In genomic region chr13:42301961-42302861, GRCm38 (mm10) we compare ENCODE assay signal across 9 mouse cellular contexts. TPM values are rescaled to one million over a fixed set of nuclear protein-coding genes. Genes with fewer than 3 reads are reported as not detected.
A peak's percentile ranks its signal among the peaks of the same experiment; 100 is the strongest.
DNase-seq lines count a peak whose midpoint lies in the region; ATAC-seq and TF ChIP-seq lines count a peak whose summit lies in the region.
"Had no signal": no experiment of that assay in that cellular context is flagged by ENCODE, and none has a peak within 500 bp of the region (broad histone marks: within the 10 kb centered on the region; RNA-seq: fewer than 3 reads in every experiment).

No protein-coding gene starts in this region.

- no peak for TF ChIP-seq POLR2A in embryonic fibroblast, embryonic 13.5 days (IDR thresholded peaks at IDR 0.05; ENCODE audit: low read depth, low read length)

- no peak for ATAC-seq in liver, postnatal 0 days
- no peak for ATAC-seq in stomach, embryonic 15.5 days (ENCODE audit: insufficient read depth, low FRiP score, low read depth)

- no peak for TF ChIP-seq EP300 in liver, postnatal 0 days (IDR thresholded peaks at IDR 0.05; ENCODE audit: low read depth)

- peak overlapping the region; percentile 35; the same call in 1 of the 2 replicates for H3K27ac ChIP-seq in embryonic fibroblast, embryonic 13.5 days (ENCODE audit: insufficient read depth, low read length)
- H3K27ac ChIP-seq in liver, postnatal 0 days (ENCODE audit: low read depth) = no peak overlapping the region
- H3K27ac ChIP-seq in stomach, embryonic 15.5 days = no peak overlapping the region

- H3K9me3 ChIP-seq in liver, postnatal 0 days (ENCODE audit: low read length) = no peaks in the 10 kb centered on the region
- no peaks in the 10 kb centered on the region for H3K9me3 ChIP-seq in stomach, embryonic 15.5 days
- H3K9me3 ChIP-seq: G1E had no signal

- H3K36me3 ChIP-seq in liver, postnatal 0 days (replicated peaks; ENCODE audit: insufficient read depth, low read length) = no peaks in the 10 kb centered on the region
- H3K36me3 ChIP-seq in stomach, embryonic 15.5 days = no peaks in the 10 kb centered on the region
- H3K36me3 ChIP-seq: G1E had no signal

- peak overlapping the region; percentile 72 for H3K4me3 ChIP-seq in embryonic fibroblast, embryonic 13.5 days (ENCODE audit: insufficient read depth, low read length)
- peak overlapping the region; percentile 33 for H3K4me3 ChIP-seq in liver, postnatal 0 days (ENCODE audit: low read depth, low read length)
- H3K4me3 ChIP-seq in stomach, embryonic 15.5 days (replicated peaks) = peak overlapping the region; percentile 46

- H3K9ac ChIP-seq in liver, postnatal 0 days (replicated peaks) = no peak overlapping the region; the same call in 1 of the 2 replicates
- H3K9ac ChIP-seq in stomach, embryonic 15.5 days = no peak overlapping the region; the same call in 1 of the 2 replicates

- DNase-seq in heart, adult 18-20 months = peak; percentile 24 to 61
- DNase-seq in heart, adult 8-10 months (ENCODE audit: low spot score) = no peak
- peak; percentile 24 for DNase-seq in induced T-regulatory cell, adult 2 months (ENCODE audit: low read depth)
- no peak for DNase-seq in liver, postnatal 0 days
- no peak for DNase-seq in spleen, adult 12 weeks (ENCODE audit: low spot score)
- no peak for DNase-seq in testis, postnatal 10 days (ENCODE audit: low spot score)

- peaks cover 26% of the 10 kb centered on the region for H3K27me3 ChIP-seq in liver, postnatal 0 days (ENCODE audit: insufficient read depth, low read length)
- peaks cover 13% of the 10 kb centered on the region; the same call in 1 of the 2 replicates for H3K27me3 ChIP-seq in stomach, embryonic 15.5 days (replicated peaks)

- H3K4me2 ChIP-seq in liver, postnatal 0 days (ENCODE audit: low read depth, low read length) = peak overlapping the region; percentile 73
- H3K4me2 ChIP-seq in stomach, embryonic 15.5 days = peak overlapping the region; percentile 80

- WGBS in liver, postnatal 0 days (ENCODE audit: insufficient replicate concordance) = 19% methylated on average over 27 of the region's 27 CpGs
- WGBS in stomach, embryonic 15.5 days = 20% methylated on average over 27 of the region's 27 CpGs

- TF ChIP-seq CTCF in embryonic fibroblast, embryonic 13.5 days (IDR thresholded peaks at IDR 0.05; ENCODE audit: borderline replicate concordance, insufficient read depth, low read length) = peak; percentile 34; the same call in 1 of the 2 replicates
- TF ChIP-seq CTCF in liver, postnatal 0 days (IDR thresholded peaks at IDR 0.05; ENCODE audit: low read depth) = peak; percentile 48

- H3K4me1 ChIP-seq in embryonic fibroblast, embryonic 13.5 days (ENCODE audit: control insufficient read depth, insufficient read depth, low read length) = no peaks in the 10 kb centered on the region; the same call in 1 of the 2 replicates
- peaks cover 10% of the 10 kb centered on the region for H3K4me1 ChIP-seq in liver, postnatal 0 days (ENCODE audit: insufficient read depth)
- H3K4me1 ChIP-seq in stomach, embryonic 15.5 days = peaks cover 6% of the 10 kb centered on the region

RNA-seq across cellular contexts. Expression of gene Edn1, which starts 0.9 kb away (rescaled TPM):
- 1 to 10 TPM; 2.4 to 3.3 TPM for total RNA-seq in heart, adult 18-20 months (2021)
- total RNA-seq in heart, adult 8-10 months (2022) = 1 to 10 TPM; 3.3 to 6.3 (median 3.8) TPM
- 3.3 and 4.4 TPM in 2 replicates for polyA plus RNA-seq in embryonic fibroblast, embryonic 13.5 days (2011; ENCODE audit: insufficient read length, low read depth, missing spikeins)
- 0.50 and 0.66 TPM in 2 replicates for polyA plus RNA-seq in liver, postnatal 0 days (2015; fragmentation: Nextera tagmentation; extraction: Ambion mirVana)
- 3.6 and 3.8 TPM in 2 replicates for polyA plus RNA-seq in stomach, embryonic 15.5 days (2015; fragmentation: Nextera tagmentation; extraction: Ambion mirVana)
- polyA plus RNA-seq: G1E had no signal

Comparison
In these comparisons a context has a peak if more than half of its experiments do, and no peak if none do; other contexts are left out.
1. DNase-seq: peak in heart, adult 18-20 months (2 of 2) and induced T-regulatory cell, adult 2 months (single experiment); none in heart, adult 8-10 months (single experiment), liver, postnatal 0 days (single experiment), spleen, adult 12 weeks (single experiment) and testis, postnatal 10 days (single experiment).
2. Peak in every context shown above with its lines, with median percentiles within 50 percentile points of each other: H3K4me3 ChIP-seq.